Mouse (Mus musculus): Measurements from ENCODE around the gene Pdcd1. TPM values are rescaled to one million over a fixed set of nuclear protein-coding genes. Genes with fewer than 3 reads are reported as not detected.

Gene Pdcd1
- 0.29 TPM in 1 of 4 replicates, not detected in the others for total RNA-seq (2023)

DNA sequence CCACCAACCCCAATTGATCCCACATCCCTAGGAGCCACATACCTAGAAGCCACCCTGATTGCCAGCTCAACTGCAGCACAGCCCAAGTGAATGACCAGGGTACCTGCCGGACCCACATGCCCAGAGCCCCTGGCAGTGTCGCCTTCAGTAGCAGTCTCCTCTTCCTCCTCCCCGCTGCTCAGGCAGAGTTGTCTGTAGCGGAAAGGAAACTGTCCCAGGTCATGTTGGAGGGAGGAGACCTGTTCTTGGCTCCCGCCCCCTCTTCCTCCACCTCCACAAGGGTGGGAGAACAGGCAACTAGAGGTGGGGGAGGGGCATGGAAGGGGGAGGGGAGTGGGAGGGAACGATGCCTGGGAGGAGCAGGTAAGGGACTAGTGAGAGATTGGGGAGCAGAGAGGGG, at the start of gene Pdcd1:
Gene Pdcd1 (minus strand): TSS at position 181 of the 400 bp plus-strand sequence.

DNA sequence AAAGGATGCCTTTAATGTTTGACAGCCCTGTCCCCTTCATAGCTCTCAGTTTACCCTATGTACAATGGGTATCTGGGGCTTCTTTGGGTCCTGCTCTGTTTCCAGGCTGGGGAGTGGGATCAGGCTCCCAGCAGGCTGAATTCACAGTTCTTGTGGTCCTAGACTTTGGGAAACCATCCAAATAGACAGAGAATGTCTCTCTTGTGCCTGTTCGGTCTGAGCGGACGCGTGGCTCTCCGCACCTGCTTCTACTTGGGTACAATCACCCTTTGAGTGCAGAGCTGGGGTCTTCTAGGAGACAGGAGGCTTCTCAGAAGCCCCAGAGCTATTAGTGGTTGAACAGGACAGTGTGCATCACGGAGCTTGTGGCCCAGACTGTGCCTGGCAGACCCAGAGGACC, 32.2 kb downstream of the Pdcd1 start, which contains the start of gene Neu4:
Gene Neu4 (plus strand): TSS at position 301 of the 400 bp plus-strand sequence.

DNA sequence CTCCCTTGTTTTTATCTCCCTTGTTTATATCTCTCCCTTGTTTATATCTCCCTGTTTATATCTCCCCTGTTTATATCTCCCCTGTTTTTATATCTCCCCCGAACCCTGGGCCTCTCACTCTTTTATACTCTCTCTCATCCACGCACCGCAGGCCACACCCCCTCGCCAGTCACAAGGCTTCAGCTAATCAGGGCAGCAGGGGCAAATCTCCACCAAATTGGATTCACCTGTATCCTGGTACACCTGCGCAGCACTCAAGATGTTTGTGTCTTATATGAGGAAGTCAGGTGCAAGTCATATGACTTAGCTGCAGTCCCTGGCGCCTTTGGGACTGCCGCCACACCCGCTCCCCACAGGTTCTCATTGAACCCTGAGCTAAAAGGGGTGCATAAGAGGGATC, 62.1 kb downstream of the Pdcd1 start, which contains the start of gene Gal3st2c:
Gene Gal3st2c (plus strand): TSS at position 301 of the 400 bp plus-strand sequence.

Other genes starting within 250 kb of the Pdcd1 start
- gene Ing5, start 248.6 kb downstream of the Pdcd1 start, total RNA-seq (2023): 35.2 to 44.9 TPM (median 43.0 TPM) in 4 replicates
- 31.7 to 44.2 TPM (median 39.9 TPM) in 4 replicates for gene D2hgdh, start 227.6 kb downstream of the Pdcd1 start, total RNA-seq (2023)
- 0.21 to 0.98 TPM (median 0.89 TPM) in 3 of 4 replicates, not detected in the other for gene Gal3st2, start 191.2 kb downstream of the Pdcd1 start, total RNA-seq (2023)
- 0.72 to 1.3 TPM (median 1.0 TPM) in 4 replicates for gene Gal3st2b, start 134.2 kb downstream of the Pdcd1 start, total RNA-seq (2023)
- 0.06 to 0.15 TPM (median 0.06 TPM) in 3 of 4 replicates, not detected in the other for gene Gal3st2c, start 62.0 kb downstream of the Pdcd1 start, total RNA-seq (2023)
- gene Neu4, start 32.1 kb downstream of the Pdcd1 start, total RNA-seq (2023): not detected in 4 replicates